Mouse (Mus musculus) frontal cortex, postnatal 25 days (tissue): ENCODE measurements around the gene Ccdc173.

Experiments used
- DNase-seq, 2 experiments: peaks; one replicate each; pipeline ENCODE4 v3.0.0; 2022; ENCODE audit warnings: low spot score in 2 of 2

Gene Ccdc173

GRCm38 (mm10) chr2:69788974-69789373 is 401 bp downstream of the Ccdc173 start:
- no peak for DNase-seq

- DNase-seq = no peak
These were observed 10.6 kb downstream of the Ccdc173 start for GRCm38 (mm10) chr2:69778836-69779177.

GRCm38 (mm10) chr2:69777985-69778835 is 11.2 kb downstream of the Ccdc173 start:
- DNase-seq = no peak

GRCm38 (mm10) chr2:69773331-69773730 is 16.0 kb downstream of the Ccdc173 start:
- no peak for DNase-seq

GRCm38 (mm10) chr2:69764716-69765115 is 24.7 kb downstream of the Ccdc173 start:
- no peak for DNase-seq

GRCm38 (mm10) chr2:69763340-69763739 is 26.0 kb downstream of the Ccdc173 start:
- no peak for DNase-seq

- DNase-seq = no peak
These were observed 28.4 kb downstream of the Ccdc173 start for GRCm38 (mm10) chr2:69760980-69761379.

GRCm38 (mm10) chr2:69745091-69745490 is 44.3 kb downstream of the Ccdc173 start:
- no peak for DNase-seq

- DNase-seq = no peak
These were observed 65.9 kb downstream of the Ccdc173 start for GRCm38 (mm10) chr2:69723519-69723825.

- peak; percentile 83 to 93 for DNase-seq
These were observed 66.5 kb downstream of the Ccdc173 start for GRCm38 (mm10) chr2:69722650-69723518.

- DNase-seq = no peak
These were observed 67.1 kb downstream of the Ccdc173 start, which contains the start of gene Ppig for GRCm38 (mm10) chr2:69722273-69722649. Ppig (plus strand) TSS chr2:69722545.

GRCm38 (mm10) chr2:69719121-69719520 is 70.3 kb downstream of the Ccdc173 start:
- no peak for DNase-seq

GRCm38 (mm10) chr2:69716483-69716882 is 72.9 kb downstream of the Ccdc173 start:
- no peak for DNase-seq

- DNase-seq = no peak
These were observed 75.2 kb downstream of the Ccdc173 start for GRCm38 (mm10) chr2:69714126-69714525.

- no peak for DNase-seq
These were observed 75.8 kb downstream of the Ccdc173 start for GRCm38 (mm10) chr2:69713626-69714014.

- DNase-seq = peak; percentile 72 to 80
These were observed 76.3 kb downstream of the Ccdc173 start, which contains the start of gene Fastkd1 for GRCm38 (mm10) chr2:69712981-69713625. Fastkd1 (minus strand) TSS chr2:69713516.

- no peak for DNase-seq
These were observed 77.2 kb downstream of the Ccdc173 start for GRCm38 (mm10) chr2:69712171-69712570.
